Mouse (Mus musculus): Measurements from ENCODE around the gene Tbl3.

- TF ChIP-seq POLR2A (IDR thresholded peaks at IDR 0.05; ENCODE audit: borderline replicate concordance, insufficient read depth, low read length) (no peak), CTCF (IDR thresholded peaks at IDR 0.05; ENCODE audit: borderline replicate concordance, insufficient read depth, low read depth, low read length) (peak; percentile 85)
These were observed 38.4 kb upstream of the Tbl3 start for GRCm38 (mm10) chr17:24745526-24746497.

All from cerebellum, adult 2 months (tissue).